In genomic region chr2:181080886-181081285, GRCm38 (mm10) we compare ENCODE assay signal across 11 mouse cellular contexts. TPM values are rescaled to one million over a fixed set of nuclear protein-coding genes. Genes with fewer than 3 reads are reported as not detected.
DNase-seq lines count a peak whose midpoint lies in the region; ATAC-seq and TF ChIP-seq lines count a peak whose summit lies in the region.
"Had no signal": no experiment of that assay in that cellular context is flagged by ENCODE, and none has a peak within 500 bp of the region (broad histone marks: within the 10 kb centered on the region; RNA-seq: fewer than 3 reads in every experiment).

No protein-coding gene starts in this region.

- no peak for TF ChIP-seq EP300 in liver, embryonic 14.5 days (IDR thresholded peaks at IDR 0.05; ENCODE audit: low read depth)

- peaks cover 3% of the 10 kb centered on the region; the same call in 1 of the 2 replicates for H3K4me1 ChIP-seq in G1E (ENCODE audit: insufficient read depth, low read depth, low read length)
- H3K4me1 ChIP-seq in liver, embryonic 14.5 days (replicated peaks; ENCODE audit: control insufficient read depth in 2 of 2, insufficient read depth in 2 of 2, low read length in 1 of 2): peaks cover 24 to 27% of the 10 kb centered on the region in 2 experiments
- H3K4me1 ChIP-seq in hindbrain, embryonic 13.5 days (replicated peaks): peaks cover 10% of the 10 kb centered on the region; the same call in 1 of the 2 replicates

- H3K9me3 ChIP-seq in G1E (replicated peaks): no peaks in the 10 kb centered on the region
- no peaks in the 10 kb centered on the region for H3K9me3 ChIP-seq in liver, embryonic 14.5 days (ENCODE audit: control insufficient read depth, low read length)
- no peaks in the 10 kb centered on the region for H3K9me3 ChIP-seq in hindbrain, embryonic 13.5 days

- H3K4me2 ChIP-seq in liver, embryonic 14.5 days (ENCODE audit: low read depth): peak overlapping the region; percentile 77
- no peak overlapping the region for H3K4me2 ChIP-seq in hindbrain, embryonic 13.5 days

- no peaks in the 10 kb centered on the region for H3K36me3 ChIP-seq in G1E (replicated peaks)
- H3K36me3 ChIP-seq in liver, embryonic 14.5 days (replicated peaks; ENCODE audit: control insufficient read depth, insufficient read depth, low read depth): no peaks in the 10 kb centered on the region
- peaks cover 76% of the 10 kb centered on the region for H3K36me3 ChIP-seq in hindbrain, embryonic 13.5 days

- DNase-seq in heart, postnatal 4 days: peak; percentile 44
- no peak for DNase-seq in heart, adult 8-10 months (ENCODE audit: low spot score)
- DNase-seq in G1E (ENCODE audit: low spot score): no peak
- DNase-seq in brain, adult 2 months (ENCODE audit: low read depth, low spot score): peak; percentile 65
- DNase-seq in liver, embryonic 14.5 days (ENCODE audit: low read depth in 3 of 3, low spot score in 3 of 3): peak; percentile 26 to 38 (median 33)
- DNase-seq in urinary bladder, postnatal 4 days (ENCODE audit: low spot score in 2 of 2): no peak
- DNase-seq: thymus, postnatal 14 days had no signal

- no peak for TF ChIP-seq CTCF in G1E (IDR thresholded peaks at IDR 0.05; ENCODE audit: low read depth, low read length)
- TF ChIP-seq CTCF in liver, embryonic 14.5 days (IDR thresholded peaks at IDR 0.05; ENCODE audit: low read depth): no peak

- peaks cover 9% of the 10 kb centered on the region; the same call in 1 of the 2 replicates for H3K27me3 ChIP-seq in G1E (ENCODE audit: insufficient read depth, low read length)
- H3K27me3 ChIP-seq in liver, embryonic 14.5 days (ENCODE audit: control insufficient read depth, insufficient read depth, low read length): no peaks in the 10 kb centered on the region
- no peaks in the 10 kb centered on the region for H3K27me3 ChIP-seq in hindbrain, embryonic 13.5 days

- peak; percentile 61 for ATAC-seq in G1E (ENCODE audit: extremely low read depth, insufficient number of reproducible peaks, low FRiP score, poor library complexity, severe bottlenecking)
- ATAC-seq in liver, embryonic 14.5 days (ENCODE audit: insufficient read depth): peak; percentile 78
- ATAC-seq in hindbrain, embryonic 13.5 days (ENCODE audit: low FRiP score): no peak; the same call in 1 of the 2 replicates
- ATAC-seq: hindbrain, embryonic 16.5 days; lung, postnatal 0 days had no signal

- 34% methylated on average over 5 of the region's 5 CpGs for WGBS in liver, embryonic 14.5 days (ENCODE audit: insufficient replicate concordance)
- 73% methylated on average over 5 of the region's 5 CpGs for WGBS in hindbrain, embryonic 13.5 days

- H3K27ac ChIP-seq in liver, embryonic 14.5 days: peak overlapping the region; percentile 81
- H3K27ac ChIP-seq in hindbrain, embryonic 13.5 days: no peak overlapping the region

- H3K4me3 ChIP-seq in G1E (ENCODE audit: low read depth, low read length): no peak overlapping the region; the same call in 1 of the 2 replicates
- H3K4me3 ChIP-seq in liver, embryonic 14.5 days (ENCODE audit: insufficient read depth in 1 of 2, low read depth in 2 of 2, low read length in 2 of 2): peak overlapping the region; percentile 46 to 57
- no peak overlapping the region for H3K4me3 ChIP-seq in hindbrain, embryonic 13.5 days

- peak overlapping the region; percentile 62 for H3K9ac ChIP-seq in liver, embryonic 14.5 days (replicated peaks)
- H3K9ac ChIP-seq in hindbrain, embryonic 13.5 days: no peak overlapping the region

RNA-seq across cellular contexts. Expression of gene Chrna4, which starts 37.5 kb away (rescaled TPM):
- total RNA-seq in heart, postnatal 4 days (2021): under 1 TPM; 0.11 to 0.17 TPM
- not detected for total RNA-seq in heart, adult 8-10 months (2022)
- total RNA-seq in G1E (2014; fragmentation: Nextera tagmentation): not detected in 2 replicates
- 0.05 and 0.41 TPM in 2 replicates for total RNA-seq in G1E (2017)
- polyA plus RNA-seq in G1E (2012): not detected in 2 replicates
- 0.71 and 0.98 TPM in 2 replicates for polyA plus RNA-seq in liver, embryonic 14.5 days (2012; rRNA removed)
- polyA plus RNA-seq in liver, embryonic 14.5 days (2014; fragmentation: Nextera tagmentation; extraction: Ambion mirVana): 0.50 and 1.1 TPM in 2 replicates
- 33.6 and 37.0 TPM in 2 replicates for polyA plus RNA-seq in hindbrain, embryonic 13.5 days (2015; fragmentation: Nextera tagmentation; extraction: Ambion mirVana)
- total RNA-seq: granulocyte monocyte progenitor cell, adult 5-6 weeks had no signal

RNA-seq across cellular contexts. Expression of gene Kcnq2, which starts 54.2 kb away (rescaled TPM):
- total RNA-seq in heart, postnatal 4 days (2021): under 1 TPM in 1 of 2 experiments, not detected in 1; 0.29 TPM
- under 1 TPM in 3 of 4 experiments, not detected in 1; 0.06 to 0.12 (median 0.09) TPM for total RNA-seq in heart, adult 8-10 months (2022)
- total RNA-seq in G1E (2014; fragmentation: Nextera tagmentation): 1.6 TPM in 1 of 2 replicates, not detected in the other
- 0.23 and 0.44 TPM in 2 replicates for total RNA-seq in G1E (2017)
- polyA plus RNA-seq in G1E (2012): not detected in 2 replicates
- 0.06 and 0.16 TPM in 2 replicates for polyA plus RNA-seq in liver, embryonic 14.5 days (2012; rRNA removed)
- 0.06 and 0.08 TPM in 2 replicates for polyA plus RNA-seq in liver, embryonic 14.5 days (2014; fragmentation: Nextera tagmentation; extraction: Ambion mirVana)
- polyA plus RNA-seq in hindbrain, embryonic 13.5 days (2015; fragmentation: Nextera tagmentation; extraction: Ambion mirVana): 50.0 and 53.9 TPM in 2 replicates
- total RNA-seq: granulocyte monocyte progenitor cell, adult 5-6 weeks had no signal
- polyA plus RNA-seq: lung, postnatal 0 days had no signal

Comparison
In these comparisons a context has a peak if more than half of its experiments do, and no peak if none do; other contexts are left out.
1. DNase-seq: peak in heart, postnatal 4 days (single experiment), brain, adult 2 months (single experiment) and liver, embryonic 14.5 days (3 of 3); none in heart, adult 8-10 months (single experiment), G1E (single experiment) and urinary bladder, postnatal 4 days (0 of 2).
2. H3K4me3 ChIP-seq: peak in liver, embryonic 14.5 days (2 of 2); none in G1E (single experiment) and hindbrain, embryonic 13.5 days (single experiment).